Mouse (Mus musculus) embryonic fibroblast, embryonic 13.5 days (primary cell): ENCODE data around the gene Zfyve28.

Experiments
- CTCF ChIP-seq: IDR thresholded peaks from 2 replicates; pipeline ENCODE4 v1.5.1; 2011; ENCODE audit warnings: mild to moderate bottlenecking, control low read depth, low read length, moderate library complexity, borderline replicate concordance; ENCODE audit not compliant: insufficient read depth
- POLR2A ChIP-seq: IDR thresholded peaks from 2 replicates; pipeline ENCODE4 v1.6.1; 2011; ENCODE audit warnings: low read depth, mild to moderate bottlenecking, control low read depth, low read length, moderate library complexity

DNA sequence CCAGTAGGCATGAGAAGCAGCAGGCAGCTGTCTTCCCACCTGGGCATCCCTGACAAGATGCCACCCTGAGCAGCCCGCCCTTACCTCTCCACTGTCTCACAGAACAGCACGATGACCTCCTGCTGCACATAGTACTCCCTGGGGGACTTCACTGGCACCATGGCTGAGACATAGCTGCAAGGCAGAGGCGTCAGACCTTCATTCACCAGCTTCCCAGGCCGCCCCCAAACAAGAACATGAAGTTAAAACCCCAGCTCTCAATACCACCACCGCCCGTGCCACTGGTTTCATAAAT is 55.1 kb downstream of the Zfyve28 start:
- TF ChIP-seq CTCF, result no peak
- TF ChIP-seq POLR2A, result no peak
